Mouse (Mus musculus) layer of hippocampus, adult 6 months (tissue): ENCODE data around the gene Gm20696. TPM values are rescaled to one million over a fixed set of nuclear protein-coding genes. Genes with fewer than 3 reads are reported as not detected.

ENCODE experiments used
- long read RNA-seq, 2 experiments: library from polyadenylated mRNA; unstranded; transcript quantifications; one replicate each; pipeline ENCODE4 v2.0.0; 2019 to 2020
- microRNA-seq: library from miRNA; unstranded; fragments of <30 nt; microRNA quantifications from one replicate; pipeline ENCODE4 v1.2.0, GENCODE M21; 2020
- polyA plus RNA-seq: library from polyadenylated mRNA; unstranded; fragments of <200 nt; fragmentation: Nextera tagmentation; gene quantifications from 2 replicates; pipeline ENCODE4 v1.2.3, GENCODE M21; 2021

The Gm20696 gene
- polyA plus RNA-seq = 0.26 and 0.31 TPM in 2 replicates
- long read RNA-seq, experiment 1, partial matches to known transcripts = 0 of 1 reads
- long read RNA-seq, experiment 1, other reads (novel, unspliced or antisense) = 1 of 1 reads
- long read RNA-seq, experiment 2, partial matches to known transcripts = 0 of 10 reads
- long read RNA-seq, experiment 2, other reads (novel, unspliced or antisense) = 10 of 10 reads

DNA sequence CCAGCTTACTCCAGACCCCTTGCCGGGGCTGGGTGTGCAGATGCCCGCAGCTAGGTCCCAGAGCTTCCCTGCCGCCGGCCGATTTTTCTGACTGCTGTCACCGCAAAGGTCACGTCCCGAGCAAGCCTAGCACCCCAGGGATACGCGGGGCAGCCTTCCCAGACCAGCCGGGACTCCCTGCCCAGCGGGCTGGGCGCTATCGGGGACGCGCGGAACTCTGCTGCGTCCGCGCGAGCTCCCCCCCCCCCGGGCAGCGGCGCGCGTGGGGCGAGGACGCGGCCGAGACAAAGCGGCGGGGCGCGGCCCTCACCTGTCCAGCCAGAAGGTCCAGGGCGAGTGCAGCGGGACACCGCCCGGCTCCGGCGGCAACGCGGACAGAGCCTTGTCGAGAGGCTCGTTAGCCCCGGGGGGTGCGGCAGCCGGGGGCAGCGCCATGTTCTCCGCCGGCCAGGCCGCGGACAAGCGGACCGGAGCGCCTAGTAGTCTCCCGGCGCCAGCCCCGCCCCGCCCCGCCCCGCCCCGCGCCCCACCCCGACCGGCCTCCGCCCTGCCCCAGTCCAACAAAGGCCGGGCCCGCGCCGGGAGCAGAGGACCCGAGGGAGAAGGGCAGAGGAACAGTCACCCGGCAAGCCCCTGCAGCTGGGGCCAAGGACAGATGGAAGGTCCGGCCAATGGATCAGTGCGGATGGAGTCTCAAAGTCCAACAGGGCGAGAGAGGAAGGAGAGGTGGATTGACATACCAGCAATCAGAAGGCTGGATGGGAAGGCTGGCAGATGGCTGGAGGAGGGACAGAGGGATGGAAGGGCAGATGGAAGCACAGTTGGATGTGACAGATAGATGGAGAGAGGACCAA lies at the start of gene Gm20696, which contains the start of gene Eif4e3:
Gm20696 (minus strand) TSS at position 480 of the 854 bp plus-strand sequence.
Eif4e3 (minus strand) TSS at position 454 of the 854 bp plus-strand sequence.

DNA sequence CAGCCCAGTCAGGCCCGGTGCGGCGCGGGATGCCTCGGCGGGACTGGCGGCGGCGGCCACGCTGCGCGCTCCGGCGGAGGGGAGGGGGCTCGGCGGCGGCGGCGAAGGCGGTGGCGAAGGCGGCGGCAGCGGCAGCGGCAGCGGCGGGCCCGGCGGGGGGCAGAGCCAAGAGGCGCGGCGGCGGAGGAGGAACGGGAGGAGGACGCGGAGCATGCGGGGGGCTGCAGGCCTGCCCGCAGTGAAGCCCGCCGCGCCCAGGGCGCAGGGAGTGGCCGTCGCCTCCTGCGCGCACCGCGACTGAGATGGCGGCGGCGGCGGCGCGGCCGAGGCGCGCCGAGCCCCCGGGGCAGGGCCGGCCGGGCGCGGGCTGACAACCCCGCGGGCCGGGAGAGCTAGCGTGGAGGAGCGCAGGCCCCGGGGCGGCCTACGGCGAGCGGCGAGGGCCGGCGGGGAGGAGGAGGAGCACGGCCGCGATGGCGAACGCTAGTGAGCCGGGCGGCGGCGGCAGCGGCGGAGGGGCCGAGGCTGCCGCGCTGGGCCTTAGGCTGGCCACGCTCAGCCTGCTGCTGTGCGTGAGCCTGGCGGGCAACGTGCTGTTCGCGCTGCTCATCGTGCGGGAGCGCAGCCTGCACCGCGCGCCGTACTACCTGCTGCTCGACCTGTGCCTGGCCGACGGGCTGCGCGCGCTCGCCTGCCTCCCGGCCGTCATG lies 25.8 kb upstream of the Gm20696 start, which contains the start of gene Gpr27:
Gpr27 (plus strand) TSS at position 474 of the 710 bp plus-strand sequence.

DNA sequence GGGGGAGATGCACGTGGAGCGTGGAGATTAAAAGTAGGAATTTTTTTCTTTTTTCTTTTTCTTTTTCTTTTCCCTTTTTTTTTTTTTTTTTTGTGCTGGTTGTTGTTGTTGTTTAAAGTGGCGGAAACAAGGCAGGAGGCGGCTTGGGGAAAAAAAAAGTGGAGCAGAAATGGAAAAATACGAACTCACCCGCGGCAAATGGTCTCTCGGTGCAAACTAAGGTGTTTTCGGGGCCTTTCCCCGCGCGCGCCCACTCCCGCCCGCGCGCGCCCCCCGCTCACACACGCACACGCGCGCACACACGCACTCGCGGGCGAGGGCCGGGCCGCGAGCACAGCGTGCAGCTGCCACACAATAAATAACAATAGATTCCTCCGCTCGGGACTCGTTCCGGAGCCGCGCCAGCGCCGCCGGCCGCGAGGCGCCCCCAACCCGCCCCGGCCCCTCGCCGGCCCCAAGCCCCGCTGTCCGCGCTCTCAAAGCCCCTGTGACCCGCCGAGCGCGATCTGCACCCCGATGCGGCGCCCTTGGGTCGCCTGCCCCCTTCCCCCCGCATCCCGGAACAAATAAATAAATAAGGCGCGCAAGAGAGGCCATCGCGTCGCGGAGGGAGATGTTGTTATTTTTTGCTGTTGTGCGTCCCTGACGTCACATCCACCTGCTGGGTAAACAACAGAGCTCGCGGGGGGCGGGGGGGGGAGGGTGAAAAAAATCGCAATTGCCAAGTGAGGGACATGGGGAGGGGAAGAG lies 144.1 kb downstream of the Gm20696 start, which contains the start of gene Foxp1:
Foxp1 (minus strand) TSS at position 363 of the 750 bp plus-strand sequence.

Small RNA genes within 50 kb of the gene (microRNA-seq; reads per million reads assigned to microRNA genes)
- gene Gm22328 = not detected

Other genes starting within 250 kb of the Gm20696 start
- 22.9 and 26.4 TPM in 2 replicates for gene Foxp1, start 144.1 kb downstream of the Gm20696 start, polyA plus RNA-seq
- gene Eif4e3, start within 50 bp of the Gm20696 start, polyA plus RNA-seq = 7.1 and 8.2 TPM in 2 replicates
- gene Gpr27, start 25.9 kb upstream of the Gm20696 start, polyA plus RNA-seq = 14.2 and 18.0 TPM in 2 replicates
- gene Prok2, start 59.6 kb upstream of the Gm20696 start, polyA plus RNA-seq = 0.41 and 0.62 TPM in 2 replicates